In the genomic region with DNA sequence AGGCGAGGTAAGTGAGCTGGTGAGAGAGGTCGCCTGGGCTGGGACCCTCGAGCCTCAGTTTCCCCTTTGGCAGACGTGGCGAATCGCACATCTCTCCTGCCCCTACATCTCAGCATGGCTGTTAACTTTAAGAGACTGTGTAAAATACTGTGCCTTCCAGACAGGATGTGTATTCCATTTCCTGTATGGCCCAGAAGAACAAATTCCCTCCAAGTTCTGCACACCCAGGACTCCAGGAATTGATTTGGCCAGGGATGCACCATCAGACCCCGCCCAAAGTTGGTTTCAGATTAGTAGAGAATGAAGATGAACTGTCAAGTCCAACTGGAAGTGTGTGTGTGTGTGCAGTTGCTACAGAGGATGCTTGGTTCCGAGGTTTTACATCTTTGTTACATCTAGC, we compare ENCODE assay signal across 8 mouse cellular contexts. TPM values are rescaled to one million over a fixed set of nuclear protein-coding genes. Genes with fewer than 3 reads are reported as not detected.
DNase-seq lines count a peak whose midpoint lies in the region; ATAC-seq and TF ChIP-seq lines count a peak whose summit lies in the region.

No protein-coding gene starts in this region.

- peak overlapping the region; percentile 88 for H3K4me2 ChIP-seq in hindbrain, embryonic 12.5 days (replicated peaks)

- peak overlapping the region; percentile 87 for H3K9ac ChIP-seq in hindbrain, embryonic 12.5 days

- no peaks in the 10 kb centered on the region for H3K9me3 ChIP-seq in hindbrain, embryonic 12.5 days (replicated peaks)

- H3K27ac ChIP-seq in kidney, adult 2 months (ENCODE audit: insufficient read depth, low read depth, low read length) = peak overlapping the region; percentile 36; the same call in 1 of the 2 replicates
- peak overlapping the region; percentile 85 for H3K27ac ChIP-seq in hindbrain, embryonic 12.5 days

- WGBS in kidney, adult 2 months = 3% methylated on average over 8 of the region's 8 CpGs
- 11% methylated on average over 8 of the region's 8 CpGs for WGBS in hindbrain, embryonic 12.5 days

- H3K27me3 ChIP-seq in kidney, adult 2 months (replicated peaks; ENCODE audit: control insufficient read depth, insufficient read depth, low read length) = no peaks in the 10 kb centered on the region
- no peaks in the 10 kb centered on the region for H3K27me3 ChIP-seq in hindbrain, embryonic 12.5 days

- H3K4me1 ChIP-seq in kidney, adult 2 months (ENCODE audit: control insufficient read depth, insufficient read depth, low read length) = peaks cover 5% of the 10 kb centered on the region; the same call in 1 of the 2 replicates
- H3K4me1 ChIP-seq in hindbrain, embryonic 12.5 days = peaks cover 17% of the 10 kb centered on the region

- peak; percentile 5 for ATAC-seq in activated CD4-positive, CD25-positive, alpha-beta regulatory T cell, adult 4 months
- ATAC-seq in hindbrain, embryonic 12.5 days (ENCODE audit: low FRiP score) = no peak
- ATAC-seq in megakaryocyte-erythroid progenitor cell, adult 5-6 weeks (replicated peaks; ENCODE audit: low FRiP score, low TSS enrichment, poor library complexity, severe bottlenecking) = 0 out of 2 replicates have a peak, but pooled peaks have one; percentile 4

- no peak for TF ChIP-seq CTCF in kidney, adult 2 months (conservative IDR thresholded peaks at IDR 0.05; ENCODE audit: insufficient read depth, insufficient read length, low read depth, low read length)

- peak overlapping the region; percentile 70 for H3K4me3 ChIP-seq in kidney, adult 2 months (ENCODE audit: insufficient read depth, low read depth, low read length)
- peak overlapping the region; percentile 75 for H3K4me3 ChIP-seq in hindbrain, embryonic 12.5 days

- peak; percentile 54 for DNase-seq in kidney, adult 2 months
- no peak for DNase-seq in kidney, adult 11 months
- DNase-seq in adrenal gland, postnatal 10 days = no peak
- no peak for DNase-seq in adrenal gland, postnatal 36 days
- DNase-seq in testis, postnatal 14 days (ENCODE audit: low spot score) = no peak

- peaks cover 2% of the 10 kb centered on the region; the same call in 1 of the 2 replicates for H3K36me3 ChIP-seq in kidney, adult 2 months (ENCODE audit: control insufficient read depth, insufficient read depth, low read length)
- H3K36me3 ChIP-seq in hindbrain, embryonic 12.5 days = peaks cover 19% of the 10 kb centered on the region

- TF ChIP-seq POLR2A in kidney, adult 2 months (IDR thresholded peaks at IDR 0.05; ENCODE audit: low read depth, low read length) = no peak

RNA-seq across cellular contexts. Expression of a gene that starts 0.6 kb away (rescaled TPM):
- polyA plus RNA-seq in kidney, adult 2 months (2012; rRNA removed) = 16.6 and 24.5 TPM in 2 replicates
- polyA plus RNA-seq in activated CD4-positive, CD25-positive, alpha-beta regulatory T cell, adult 4 months (2017; shearing (Covaris generic)) = 10 to 100 TPM; 68.8 to 78.4 TPM
- 119 and 127 TPM in 2 replicates for polyA plus RNA-seq in hindbrain, embryonic 12.5 days (2016; fragmentation: Nextera tagmentation; extraction: Ambion mirVana)
- total RNA-seq in megakaryocyte-erythroid progenitor cell, adult 5-6 weeks (2014; fragmentation: Nextera tagmentation) = 63.6 and 64.2 TPM in 2 replicates
- total RNA-seq in megakaryocyte-erythroid progenitor cell, adult 5-6 weeks (2017) = 70.9 and 115 TPM in 2 replicates
- total RNA-seq in adrenal gland, postnatal 10 days (2021) = 10 to 100 TPM; 61.6 to 73.9 TPM
- 10 to 100 TPM; 59.2 to 65.3 TPM for total RNA-seq in adrenal gland, postnatal 36 days (2021)

RNA-seq across cellular contexts. Expression of a gene that starts 59.2 kb away (rescaled TPM):
- polyA plus RNA-seq in kidney, adult 2 months (2012; rRNA removed) = 6.3 and 6.5 TPM in 2 replicates
- 10 to 100 TPM; 10.2 to 12.4 TPM for polyA plus RNA-seq in activated CD4-positive, CD25-positive, alpha-beta regulatory T cell, adult 4 months (2017; shearing (Covaris generic))
- polyA plus RNA-seq in hindbrain, embryonic 12.5 days (2016; fragmentation: Nextera tagmentation; extraction: Ambion mirVana) = 17.6 and 18.2 TPM in 2 replicates
- total RNA-seq in megakaryocyte-erythroid progenitor cell, adult 5-6 weeks (2014; fragmentation: Nextera tagmentation) = 24.3 and 28.1 TPM in 2 replicates
- 17.6 and 21.2 TPM in 2 replicates for total RNA-seq in megakaryocyte-erythroid progenitor cell, adult 5-6 weeks (2017)
- total RNA-seq in adrenal gland, postnatal 10 days (2021) = 10 to 100 TPM in 1 of 2 experiments, 1 to 10 TPM in 1; 8.8 to 13.4 TPM
- 10 to 100 TPM in 1 of 2 experiments, 1 to 10 TPM in 1; 9.5 to 11.2 TPM for total RNA-seq in adrenal gland, postnatal 36 days (2021)
